Mouse (Mus musculus) limb, embryonic 12.5 days (tissue): Measurements from ENCODE around the gene Fbxl22. TPM values are rescaled to one million over a fixed set of nuclear protein-coding genes. Genes with fewer than 3 reads are reported as not detected.

ENCODE experiments used
- ATAC-seq: fragments of 200-750 bp; cut with Nextera tagmentation; 2 replicates; pipeline ENCODE4 v1.8.0; 2017; ENCODE audit warnings: low read depth, moderate TSS enrichment; ENCODE audit not compliant: insufficient number of reproducible peaks, insufficient read depth, low FRiP score, low TSS enrichment
- H3K27ac ChIP-seq: fragments of 300-500 bp; sonication (generic); 2 replicates; pipeline ENCODE4 v1.5.1; 2016; ENCODE audit warnings: mild to moderate bottlenecking, moderate library complexity
- H3K27me3 ChIP-seq: fragments of 300-500 bp; sonication (generic); 2 replicates; pipeline ENCODE4 v1.6.1; 2016; ENCODE audit warnings: mild to moderate bottlenecking, moderate library complexity
- H3K36me3 ChIP-seq: fragments of 300-500 bp; sonication (generic); 2 replicates; pipeline ENCODE4 v1.6.1; 2016; ENCODE audit warnings: mild to moderate bottlenecking, moderate library complexity
- H3K4me1 ChIP-seq: fragments of 300-500 bp; sonication (generic); replicated peaks from 2 replicates; pipeline ENCODE4 v1.6.1; 2016
- H3K4me2 ChIP-seq: fragments of 300-500 bp; sonication (generic); 2 replicates; pipeline ENCODE4 v1.6.1; 2016; ENCODE audit warnings: mild to moderate bottlenecking, moderate library complexity
- H3K4me3 ChIP-seq: fragments of 300-500 bp; sonication (generic); replicated peaks from 2 replicates; pipeline ENCODE4 v1.5.1; 2016; ENCODE audit warnings: mild to moderate bottlenecking
- H3K9ac ChIP-seq: fragments of 300-500 bp; sonication (generic); replicated peaks from 2 replicates; pipeline ENCODE4 v1.6.1; 2016; ENCODE audit warnings: mild to moderate bottlenecking, moderate library complexity
- H3K9me3 ChIP-seq: fragments of 300-500 bp; sonication (generic); 2 replicates; pipeline ENCODE4 v1.6.1; 2016; ENCODE audit warnings: mild to moderate bottlenecking, moderate library complexity
- WGBS: fragments of 180-500 bp; shearing (Covaris S2); methylation state at CpG from one replicate; pipeline ENCODE4 v1.1.7; 2016; 5-methylcytosine and 5-hydroxymethylcytosine counted together
- polyA plus RNA-seq: library from polyadenylated mRNA; unstranded; fragments of >200 nt; fragmentation: Nextera tagmentation; extraction: Ambion mirVana; gene quantifications from 2 replicates; pipeline ENCODE4 v1.2.1, GENCODE M21; 2016

The Fbxl22 gene
- polyA plus RNA-seq, 1 experiment from 2014 or later, result 3.3 TPM

DNA sequence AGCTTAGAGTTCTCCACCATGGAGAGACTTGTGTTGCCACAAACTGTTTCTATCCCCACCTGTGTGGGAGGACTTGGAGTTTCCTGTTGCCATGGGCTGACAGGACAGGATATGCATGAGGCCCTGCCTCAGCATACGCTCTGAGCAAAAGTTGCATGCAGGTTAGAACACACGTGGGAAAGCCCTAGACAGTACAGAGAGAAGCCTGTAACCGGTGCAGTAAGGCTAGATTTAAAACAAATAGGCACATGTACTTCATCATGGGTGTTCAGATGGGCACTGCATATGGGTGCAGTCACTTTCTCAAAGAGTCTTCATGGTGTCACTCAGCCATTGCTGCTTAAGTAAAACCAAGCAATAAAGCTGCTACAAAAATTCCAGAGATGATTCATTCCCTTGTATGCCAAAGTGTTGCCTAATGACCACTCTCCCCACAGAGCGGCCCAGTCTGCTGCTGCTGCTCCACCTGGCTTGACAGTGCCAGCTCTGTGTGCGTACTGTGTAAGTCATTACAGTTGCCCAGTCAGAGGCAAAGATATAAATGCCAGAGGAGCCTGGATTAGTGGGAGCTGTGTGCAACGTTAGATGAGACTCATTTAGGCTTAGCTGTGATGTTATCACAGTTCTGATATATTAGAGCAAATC is 2.0 kb upstream of the Fbxl22 start:
- no peak overlapping the region for H3K4me2 ChIP-seq
- H3K36me3 ChIP-seq, result peaks cover 76% of the 10 kb centered on the region
- H3K27ac ChIP-seq, result no peak overlapping the region
- H3K9me3 ChIP-seq, result no peaks in the 10 kb centered on the region
- H3K27me3 ChIP-seq, result no peaks in the 10 kb centered on the region
- ATAC-seq, result no peak
- no peak overlapping the region for H3K9ac ChIP-seq
- no peak overlapping the region for H3K4me3 ChIP-seq
- peaks cover 20% of the 10 kb centered on the region; the same call in 1 of the 2 replicates for H3K4me1 ChIP-seq
- WGBS, result 89% methylated on average over 6 of the region's 6 CpGs

DNA sequence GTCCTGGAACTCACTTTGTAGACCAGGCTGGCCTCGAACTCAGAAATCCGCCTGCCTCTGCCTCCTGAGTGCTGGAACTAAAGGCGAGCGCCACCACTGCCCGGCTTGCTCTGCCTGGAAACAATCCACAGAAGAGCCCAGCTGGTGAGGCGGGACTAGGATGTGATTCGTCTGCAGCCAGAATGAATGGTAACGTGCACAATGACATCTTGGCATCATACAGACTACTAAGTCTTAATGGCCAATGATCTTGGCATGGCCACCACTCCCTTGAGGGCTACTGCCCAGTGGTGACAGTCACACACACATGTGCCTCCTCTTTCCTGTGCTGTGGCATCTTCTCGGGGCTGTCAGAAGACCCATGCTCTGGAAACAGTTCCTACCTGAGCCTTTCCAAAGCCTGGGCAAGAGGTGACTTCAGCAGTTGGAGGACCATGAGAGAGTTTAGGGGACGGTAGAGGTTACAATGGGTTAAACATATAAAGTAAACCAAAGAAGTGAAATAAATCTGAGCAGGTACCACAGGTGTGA is 1.4 kb upstream of the Fbxl22 start:
- Histone ChIP-seq H3K4me1 (peaks cover 23% of the 10 kb centered on the region), H3K27ac (no peak overlapping the region), H3K36me3 (peaks cover 69% of the 10 kb centered on the region), H3K9ac (no peak overlapping the region), H3K9me3 (no peaks in the 10 kb centered on the region), H3K27me3 (no peaks in the 10 kb centered on the region), H3K4me2 (no peak overlapping the region), H3K4me3 (no peak overlapping the region)
- 94% methylated on average over 10 of the region's 10 CpGs for WGBS
- no peak for ATAC-seq

DNA sequence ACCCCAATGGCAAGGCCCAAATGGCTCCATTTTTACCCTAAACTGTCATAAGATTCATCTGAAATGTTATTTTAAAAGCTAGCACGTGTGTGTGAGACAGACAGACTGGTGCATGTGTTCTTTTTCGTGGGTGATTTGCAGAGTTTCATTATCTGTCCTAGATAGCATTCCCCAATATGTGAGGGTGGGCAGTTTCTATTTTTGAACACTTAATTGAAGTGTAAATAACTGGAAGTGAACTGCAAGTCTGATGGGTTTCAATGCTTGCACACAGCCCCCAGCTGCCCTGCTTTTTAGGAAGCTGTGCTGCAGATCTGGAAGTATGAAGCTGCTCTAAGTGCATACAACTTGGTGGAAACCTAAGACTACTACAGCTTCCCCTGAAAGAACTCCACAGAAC is 722 bp upstream of the Fbxl22 start:
- Histone ChIP-seq H3K27ac (no peak overlapping the region), H3K4me1 (peaks cover 29% of the 10 kb centered on the region), H3K9me3 (no peaks in the 10 kb centered on the region), H3K27me3 (no peaks in the 10 kb centered on the region), H3K4me3 (no peak overlapping the region), H3K4me2 (no peak overlapping the region), H3K36me3 (peaks cover 63% of the 10 kb centered on the region), H3K9ac (no peak overlapping the region)
- no peak for ATAC-seq
- 76% methylated on average over 2 of the region's 2 CpGs for WGBS

GRCm38 (mm10) chr9:66513661-66514255 is 635 bp downstream of the Fbxl22 start:
- H3K9ac ChIP-seq, result no peak overlapping the region
- no peak for ATAC-seq
- no peaks in the 10 kb centered on the region for H3K9me3 ChIP-seq
- H3K27me3 ChIP-seq, result no peaks in the 10 kb centered on the region
- 82% methylated on average over 4 of the region's 4 CpGs for WGBS
- H3K36me3 ChIP-seq, result peaks cover 58% of the 10 kb centered on the region
- peak overlapping the region; percentile 97 for H3K27ac ChIP-seq
- H3K4me3 ChIP-seq, result no peak overlapping the region
- no peak overlapping the region for H3K4me2 ChIP-seq
- H3K4me1 ChIP-seq, result peaks cover 31% of the 10 kb centered on the region

DNA sequence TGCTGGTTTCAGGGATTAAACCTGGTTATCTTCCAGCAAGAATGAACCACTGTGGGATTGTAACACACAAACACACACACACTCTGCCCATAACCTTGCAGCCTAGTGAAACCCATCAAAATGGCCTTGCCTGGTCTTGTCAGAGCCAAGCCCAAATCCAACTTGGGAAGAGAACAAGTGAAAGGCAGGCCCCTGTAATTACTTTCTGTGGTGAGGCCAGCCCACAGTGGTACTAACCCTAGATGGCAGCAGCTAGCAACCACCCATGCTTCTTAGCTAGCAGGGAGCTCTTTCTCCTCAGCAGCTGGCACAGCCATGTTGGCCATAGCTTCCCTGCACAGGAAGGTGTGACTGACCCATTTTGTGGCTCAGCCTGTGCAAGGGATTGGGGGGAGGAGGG is 1.2 kb downstream of the Fbxl22 start:
- H3K27me3 ChIP-seq, result no peaks in the 10 kb centered on the region
- no peak overlapping the region for H3K9ac ChIP-seq
- no peak for ATAC-seq
- peaks cover 31% of the 10 kb centered on the region for H3K4me1 ChIP-seq
- no peaks in the 10 kb centered on the region for H3K9me3 ChIP-seq
- peak overlapping the region; percentile 97 for H3K27ac ChIP-seq
- no peak overlapping the region for H3K4me3 ChIP-seq
- peaks cover 58% of the 10 kb centered on the region for H3K36me3 ChIP-seq
- H3K4me2 ChIP-seq, result peak overlapping the region; percentile 95; the same call in 1 of the 2 replicates

DNA sequence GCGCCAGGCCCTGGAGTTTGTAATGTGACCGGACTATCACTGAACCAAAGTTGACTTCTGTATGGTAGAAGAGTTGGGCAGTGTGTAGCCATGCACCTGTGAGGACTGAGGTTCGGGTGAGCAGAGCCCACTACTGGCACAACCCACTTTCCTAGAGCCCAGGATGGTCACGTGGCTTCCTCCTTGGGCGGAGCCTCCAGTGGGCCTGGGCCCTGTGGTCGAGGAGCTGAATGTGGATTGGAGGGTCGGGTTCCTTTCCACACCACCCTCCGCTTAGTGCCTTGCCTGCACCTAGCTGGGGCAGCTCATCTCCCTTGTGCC is 2.1 kb downstream of the Fbxl22 start:
- peak; percentile 85 for ATAC-seq
- peaks cover 31% of the 10 kb centered on the region for H3K4me1 ChIP-seq
- H3K4me2 ChIP-seq, result peak overlapping the region; percentile 95
- H3K27me3 ChIP-seq, result no peaks in the 10 kb centered on the region
- no peaks in the 10 kb centered on the region for H3K9me3 ChIP-seq
- peaks cover 58% of the 10 kb centered on the region for H3K36me3 ChIP-seq
- H3K9ac ChIP-seq, result peak overlapping the region; percentile 77
- H3K27ac ChIP-seq, result peak overlapping the region; percentile 97
- peak overlapping the region; percentile 61 for H3K4me3 ChIP-seq
- WGBS, result under 1% methylated on average over 8 of the region's 8 CpGs

DNA sequence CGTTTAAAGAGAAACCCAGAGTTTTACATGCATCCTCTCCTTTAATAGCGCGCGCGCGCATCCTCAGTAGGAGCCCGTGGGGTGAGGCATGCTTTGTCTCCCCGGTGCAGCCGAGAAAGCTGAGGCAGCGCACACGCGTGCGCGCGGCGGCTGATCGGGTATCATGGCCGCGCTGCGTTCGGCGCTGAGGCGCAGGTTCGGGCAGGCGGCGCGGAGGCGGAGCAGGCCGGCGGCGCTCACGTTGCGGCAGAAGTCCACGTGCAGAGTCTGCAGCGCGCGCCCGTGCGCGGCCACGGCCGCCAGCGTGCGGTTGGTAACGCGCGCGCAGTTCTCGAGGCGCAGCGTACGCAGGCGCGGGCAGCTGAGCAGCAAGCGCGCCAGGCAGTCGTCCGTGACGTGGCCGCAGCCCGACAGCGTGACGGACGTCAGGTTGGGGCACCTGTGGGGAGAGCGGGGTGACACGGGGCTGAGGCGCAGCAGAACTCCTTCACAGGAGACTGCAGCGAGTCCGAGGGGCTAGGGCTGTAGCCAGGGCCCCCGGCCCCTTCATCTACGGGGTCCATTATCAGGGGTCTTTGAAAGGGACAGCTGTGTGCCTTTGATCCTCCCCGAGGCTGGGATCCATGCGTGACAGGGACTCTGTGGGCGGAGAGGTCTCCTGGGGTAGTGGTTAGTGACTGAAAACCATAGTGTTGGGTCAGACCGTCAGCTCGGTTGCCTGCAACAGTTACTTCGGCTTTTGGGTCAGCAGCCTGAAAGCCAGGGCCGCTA is 2.6 kb downstream of the Fbxl22 start:
- Histone ChIP-seq H3K4me1 (peaks cover 31% of the 10 kb centered on the region), H3K9me3 (no peaks in the 10 kb centered on the region), H3K9ac (peak overlapping the region; percentile 77), H3K36me3 (peaks cover 56% of the 10 kb centered on the region), H3K4me2 (peak overlapping the region; percentile 95), H3K27ac (peak overlapping the region; percentile 97), H3K4me3 (peak overlapping the region; percentile 61), H3K27me3 (no peaks in the 10 kb centered on the region)
- peak; percentile 83 for ATAC-seq
- WGBS, result under 1% methylated on average over 78 of the region's 78 CpGs

GRCm38 (mm10) chr9:66510944-66511343 is 3.4 kb downstream of the Fbxl22 start:
- H3K4me1 ChIP-seq, result peaks cover 31% of the 10 kb centered on the region
- peak overlapping the region; percentile 97 for H3K27ac ChIP-seq
- H3K4me2 ChIP-seq, result peak overlapping the region; percentile 95
- ATAC-seq, result no peak
- peak overlapping the region; percentile 77 for H3K9ac ChIP-seq
- no peaks in the 10 kb centered on the region for H3K27me3 ChIP-seq
- H3K4me3 ChIP-seq, result peak overlapping the region; percentile 61
- 8% methylated on average over 2 of the region's 2 CpGs for WGBS
- H3K9me3 ChIP-seq, result no peaks in the 10 kb centered on the region
- peaks cover 56% of the 10 kb centered on the region for H3K36me3 ChIP-seq

DNA sequence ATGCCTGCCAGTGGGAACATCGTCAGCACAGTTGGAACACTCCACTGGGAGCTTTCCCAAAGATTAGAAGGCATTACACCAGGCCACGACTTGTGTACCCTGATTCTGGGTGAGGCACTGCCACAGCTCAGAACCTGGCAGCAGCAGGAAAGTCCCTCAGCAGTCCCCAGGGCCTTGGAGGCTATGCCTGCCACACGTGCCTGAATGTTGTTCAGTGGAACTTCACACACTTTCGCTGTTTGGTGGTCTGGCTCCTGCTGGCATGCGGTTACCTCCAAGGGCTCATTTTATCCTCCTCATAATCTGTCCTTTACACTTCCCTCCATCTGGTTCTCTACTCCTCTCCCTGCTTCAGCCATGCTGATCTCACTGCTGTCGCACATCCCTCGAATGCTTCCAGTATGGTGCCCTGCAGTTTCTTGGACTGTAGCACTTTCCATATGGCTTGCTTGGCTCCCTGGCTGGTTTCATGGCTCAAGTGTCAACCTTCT is 4.0 kb downstream of the Fbxl22 start:
- H3K4me1 ChIP-seq, result peaks cover 31% of the 10 kb centered on the region
- ATAC-seq, result no peak
- WGBS, result 65% methylated on average over 7 of the region's 7 CpGs
- H3K4me2 ChIP-seq, result peak overlapping the region; percentile 95
- H3K9ac ChIP-seq, result no peak overlapping the region
- H3K27me3 ChIP-seq, result no peaks in the 10 kb centered on the region
- H3K27ac ChIP-seq, result peak overlapping the region; percentile 97
- no peak overlapping the region for H3K4me3 ChIP-seq
- no peaks in the 10 kb centered on the region for H3K9me3 ChIP-seq
- H3K36me3 ChIP-seq, result peaks cover 57% of the 10 kb centered on the region

DNA sequence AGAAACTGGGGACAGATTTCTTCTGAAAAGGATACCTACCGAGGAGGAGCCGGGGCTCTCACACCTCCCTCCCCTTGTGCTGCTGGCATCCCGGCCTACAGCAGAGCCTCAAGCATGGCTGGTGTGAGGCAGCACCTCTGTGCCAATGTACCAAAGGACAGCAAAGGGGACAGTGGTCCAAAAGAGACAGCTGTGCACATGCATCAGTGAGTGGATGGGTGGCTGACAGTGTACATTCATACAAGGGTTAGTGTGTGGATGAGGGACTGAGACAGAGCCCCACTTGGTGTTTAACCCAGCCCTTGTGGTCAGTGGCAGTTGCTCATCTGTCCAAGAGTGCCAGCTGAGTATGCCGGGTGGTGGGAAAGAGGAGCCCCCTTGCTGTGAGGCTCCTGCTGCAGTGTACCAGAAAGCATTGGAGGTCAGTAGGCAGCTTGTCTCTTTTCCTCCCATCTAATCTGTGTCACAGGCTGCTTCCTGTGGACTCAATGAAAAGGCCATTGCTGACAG is 5.4 kb downstream of the Fbxl22 start:
- H3K27me3 ChIP-seq, result no peaks in the 10 kb centered on the region
- no peak overlapping the region for H3K9ac ChIP-seq
- 83% methylated on average over 4 of the region's 4 CpGs for whole genome bisulfite sequencing
- no peaks in the 10 kb centered on the region for H3K9me3 ChIP-seq
- H3K36me3 ChIP-seq, result peaks cover 59% of the 10 kb centered on the region
- H3K4me1 ChIP-seq, result peaks cover 27% of the 10 kb centered on the region
- no peak overlapping the region for H3K4me2 ChIP-seq
- no peak for ATAC-seq
- H3K4me3 ChIP-seq, result no peak overlapping the region
- H3K27ac ChIP-seq, result no peak overlapping the region

GRCm38 (mm10) chr9:66507684-66508083 is 6.7 kb downstream of the Fbxl22 start:
- Histone ChIP-seq H3K9me3 (no peaks in the 10 kb centered on the region), H3K4me1 (peaks cover 14% of the 10 kb centered on the region), H3K27ac (no peak overlapping the region), H3K4me2 (no peak overlapping the region), H3K9ac (no peak overlapping the region), H3K36me3 (peaks cover 63% of the 10 kb centered on the region), H3K4me3 (no peak overlapping the region), H3K27me3 (no peaks in the 10 kb centered on the region)
- 90% methylated on average over 3 of the region's 3 CpGs for WGBS
- ATAC-seq, result no peak
